Mouse (Mus musculus): ENCODE results near the gene Mrpl24. TPM values are rescaled to one million over a fixed set of nuclear protein-coding genes. Genes with fewer than 3 reads are reported as not detected.

The Mrpl24 gene
- total and polyA plus RNA-seq, 2 experiments from 2014 or later: 39.7 to 41.7 TPM

DNA sequence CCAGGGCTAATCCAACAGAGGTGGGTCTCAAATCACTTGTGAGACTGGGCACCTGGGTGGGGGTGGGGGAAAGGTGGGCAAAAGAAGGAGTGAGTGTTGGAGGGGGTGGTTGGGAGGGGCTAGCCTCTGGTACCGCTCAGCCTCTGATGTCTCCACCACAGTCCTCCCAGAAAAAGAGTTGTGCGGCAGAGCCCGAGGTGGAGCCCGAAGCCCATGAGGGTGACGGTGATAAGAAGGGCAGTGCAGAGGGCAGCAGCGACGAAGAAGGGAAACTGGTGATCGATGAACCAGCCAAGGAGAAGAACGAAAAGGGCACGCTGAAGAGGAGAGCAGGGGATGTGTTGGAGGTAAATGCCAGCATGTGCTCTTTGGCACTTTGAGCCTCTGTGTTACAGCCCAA is 5.4 kb upstream of the Mrpl24 start:
- Histone ChIP-seq H3K9ac (replicated peaks; ENCODE audit: low read length, poor library complexity, severe bottlenecking) (no peak overlapping the region), H3K4me1 (ENCODE audit: insufficient read depth, low read length) (peaks cover 10% of the 10 kb centered on the region), H3K27ac (ENCODE audit: low read depth, low read length) (no peak overlapping the region), H3K4me3 (ENCODE audit: low read depth, low read length) (no peak overlapping the region), H3K4me2 (ENCODE audit: low read depth, low read length, poor library complexity, severe bottlenecking) (no peak overlapping the region), H3K27me3 (ENCODE audit: insufficient read depth, low read length) (no peaks in the 10 kb centered on the region), H3K36me3 (ENCODE audit: insufficient read depth, low read length) (peaks cover 28% of the 10 kb centered on the region), H3K9me3 (ENCODE audit: low read length) (no peaks in the 10 kb centered on the region)
- 96% methylated on average over 10 of the region's 10 CpGs for WGBS
- TF ChIP-seq CTCF (IDR thresholded peaks at IDR 0.05): no peak
- DNase-seq (ENCODE audit: low spot score) (no peak), ATAC-seq (ENCODE audit: low FRiP score) (no peak)

DNA sequence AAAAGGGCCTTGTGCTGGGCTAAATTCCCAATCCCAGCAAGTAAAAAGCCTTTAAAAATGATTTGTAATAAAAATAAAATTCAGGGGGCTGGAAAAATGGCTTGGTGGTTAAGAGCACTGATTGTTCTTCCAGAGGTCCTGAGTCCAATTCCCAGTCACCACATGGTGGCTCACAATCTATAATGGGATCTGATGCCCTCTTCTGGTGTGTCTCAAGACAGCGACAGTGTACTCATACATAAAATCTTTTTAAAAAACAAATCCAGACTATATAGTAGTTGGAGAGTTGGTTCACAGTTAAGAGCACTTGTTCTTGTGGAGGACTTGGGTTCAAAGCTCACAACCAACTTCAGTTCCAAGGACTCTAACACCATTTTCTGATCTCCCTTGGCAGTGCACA is 2.3 kb upstream of the Mrpl24 start:
- H3K4me3 ChIP-seq (ENCODE audit: low read depth, low read length): no peak overlapping the region
- no peaks in the 10 kb centered on the region for H3K27me3 ChIP-seq (ENCODE audit: insufficient read depth, low read length)
- no peak for DNase-seq (ENCODE audit: low spot score)
- WGBS: 96% methylated on average over 1 of the region's 1 CpGs
- no peak overlapping the region for H3K4me2 ChIP-seq (ENCODE audit: low read depth, low read length, poor library complexity, severe bottlenecking)
- peak; percentile 29; the same call in 1 of the 2 replicates for TF ChIP-seq CTCF (IDR thresholded peaks at IDR 0.05)
- no peaks in the 10 kb centered on the region for H3K9me3 ChIP-seq (ENCODE audit: low read length)
- no peak for ATAC-seq (ENCODE audit: low FRiP score)
- H3K9ac ChIP-seq (replicated peaks; ENCODE audit: low read length, poor library complexity, severe bottlenecking): no peak overlapping the region
- no peak overlapping the region for H3K27ac ChIP-seq (ENCODE audit: low read depth, low read length)
- H3K36me3 ChIP-seq (ENCODE audit: insufficient read depth, low read length): peaks cover 31% of the 10 kb centered on the region
- 0 out of 2 replicates have a peak, but pooled peaks cover 3% of the 10 kb centered on the region for H3K4me1 ChIP-seq (ENCODE audit: insufficient read depth, low read length)

DNA sequence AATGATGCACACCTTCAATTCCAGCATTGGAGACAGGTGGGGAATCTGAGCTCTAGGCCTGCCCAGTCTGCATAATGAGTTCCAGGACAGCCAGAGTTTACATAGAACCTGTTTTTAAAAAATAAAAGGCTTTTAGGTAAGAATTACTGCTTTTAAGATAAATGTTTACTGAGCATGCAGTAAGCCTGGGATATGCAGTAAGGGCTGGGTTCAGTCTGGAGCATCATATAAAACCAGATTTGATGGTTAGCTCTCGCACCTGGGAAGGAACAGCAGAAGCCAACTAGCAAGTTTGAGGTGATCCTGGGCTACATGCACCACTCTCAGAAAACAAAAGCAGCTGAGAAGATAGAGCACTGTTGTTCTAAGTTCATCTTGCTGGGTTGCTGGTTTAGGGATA is 755 bp upstream of the Mrpl24 start:
- peaks cover 39% of the 10 kb centered on the region for H3K36me3 ChIP-seq (ENCODE audit: insufficient read depth, low read length)
- no peaks in the 10 kb centered on the region for H3K9me3 ChIP-seq (ENCODE audit: low read length)
- no peak for DNase-seq (ENCODE audit: low spot score)
- 0 out of 2 replicates have a peak, but pooled peaks cover 3% of the 10 kb centered on the region for H3K4me1 ChIP-seq (ENCODE audit: insufficient read depth, low read length)
- peak overlapping the region; percentile 86; the same call in 1 of the 2 replicates for H3K4me2 ChIP-seq (ENCODE audit: low read depth, low read length, poor library complexity, severe bottlenecking)
- TF ChIP-seq CTCF (IDR thresholded peaks at IDR 0.05): no peak
- H3K27me3 ChIP-seq (ENCODE audit: insufficient read depth, low read length): no peaks in the 10 kb centered on the region
- H3K4me3 ChIP-seq (ENCODE audit: low read depth, low read length): peak overlapping the region; percentile 58; the same call in 1 of the 2 replicates
- no peak for ATAC-seq (ENCODE audit: low FRiP score)
- 100% methylated on average over 1 of the region's 1 CpGs for WGBS
- H3K9ac ChIP-seq (replicated peaks; ENCODE audit: low read length, poor library complexity, severe bottlenecking): no peak overlapping the region
- peak overlapping the region; percentile 62; the same call in 1 of the 2 replicates for H3K27ac ChIP-seq (ENCODE audit: low read depth, low read length)

DNA sequence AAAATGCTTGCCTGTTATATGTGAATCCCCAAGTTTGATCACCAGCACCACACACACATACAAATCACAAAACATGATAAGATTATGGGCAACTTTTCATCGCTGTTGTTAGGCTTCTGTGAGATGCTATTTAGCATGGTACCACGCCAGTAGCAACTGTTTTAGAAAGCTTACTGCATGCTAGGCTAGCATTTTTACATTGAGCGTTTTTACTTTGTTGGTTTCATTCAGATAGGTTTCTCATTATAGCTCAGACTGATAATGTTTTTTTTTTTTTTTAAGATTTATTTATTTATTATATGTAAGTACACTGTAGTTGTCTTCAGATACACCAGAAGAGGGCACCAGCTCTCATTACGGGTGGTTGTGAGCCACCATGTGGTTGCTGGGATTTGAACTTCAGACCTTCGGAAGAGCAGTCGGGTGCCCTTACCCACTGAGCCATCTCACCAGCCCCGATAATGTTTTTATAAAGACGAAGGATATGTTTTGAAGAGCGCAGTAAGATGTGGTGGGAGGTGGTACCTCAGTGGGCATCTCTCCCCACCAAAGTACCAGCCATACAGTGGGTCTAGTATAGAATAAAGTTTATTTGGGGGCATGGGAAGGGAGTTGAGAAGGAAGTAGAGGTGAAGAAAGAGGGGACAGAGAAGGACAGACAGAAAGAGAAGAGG is 1.1 kb downstream of the Mrpl24 start:
- DNase-seq (ENCODE audit: low spot score) (no peak), ATAC-seq (ENCODE audit: low FRiP score) (no peak)
- peak overlapping the region; percentile 58 for H3K4me3 ChIP-seq (ENCODE audit: low read depth, low read length)
- H3K9me3 ChIP-seq (ENCODE audit: low read length): no peaks in the 10 kb centered on the region
- H3K9ac ChIP-seq (replicated peaks; ENCODE audit: low read length, poor library complexity, severe bottlenecking): peak overlapping the region; percentile 55; the same call in 1 of the 2 replicates
- H3K4me1 ChIP-seq (ENCODE audit: insufficient read depth, low read length): 0 out of 2 replicates have a peak, but pooled peaks cover 3% of the 10 kb centered on the region
- TF ChIP-seq CTCF (IDR thresholded peaks at IDR 0.05): peak; percentile 33
- no peak overlapping the region for H3K27ac ChIP-seq (ENCODE audit: low read depth, low read length)
- H3K27me3 ChIP-seq (ENCODE audit: insufficient read depth, low read length): no peaks in the 10 kb centered on the region
- peak overlapping the region; percentile 86 for H3K4me2 ChIP-seq (ENCODE audit: low read depth, low read length, poor library complexity, severe bottlenecking)
- 68% methylated on average over 9 of the region's 9 CpGs for WGBS
- peaks cover 41% of the 10 kb centered on the region for H3K36me3 ChIP-seq (ENCODE audit: insufficient read depth, low read length)

DNA sequence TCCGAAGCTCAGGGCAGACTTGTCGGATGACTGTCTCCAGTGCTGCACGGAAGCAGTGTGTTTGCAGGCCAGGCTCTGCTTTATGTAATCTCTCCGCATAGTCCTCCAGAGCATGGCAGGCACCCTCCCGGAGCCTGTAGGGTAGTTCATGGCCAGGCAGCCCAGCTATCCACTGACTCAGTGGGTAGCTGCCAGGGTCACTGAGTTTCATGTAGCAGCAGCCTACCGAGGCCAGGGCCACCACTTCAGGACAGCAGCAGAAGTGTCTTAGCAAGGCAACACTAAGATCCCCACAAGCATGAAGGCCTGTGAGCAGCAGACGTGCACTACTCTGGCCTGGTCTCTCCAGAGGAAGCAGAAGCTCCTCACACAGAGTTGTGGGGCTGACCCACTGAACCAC is 5.7 kb downstream of the Mrpl24 start:
- no peaks in the 10 kb centered on the region for H3K9me3 ChIP-seq (ENCODE audit: low read length)
- ATAC-seq (ENCODE audit: low FRiP score) (no peak), DNase-seq (ENCODE audit: low spot score) (no peak)
- H3K36me3 ChIP-seq (ENCODE audit: insufficient read depth, low read length): peaks cover 43% of the 10 kb centered on the region
- H3K4me1 ChIP-seq (ENCODE audit: insufficient read depth, low read length): 0 out of 2 replicates have a peak, but pooled peaks cover 6% of the 10 kb centered on the region
- H3K4me3 ChIP-seq (ENCODE audit: low read depth, low read length): no peak overlapping the region
- TF ChIP-seq CTCF (IDR thresholded peaks at IDR 0.05): no peak
- no peak overlapping the region for H3K9ac ChIP-seq (replicated peaks; ENCODE audit: low read length, poor library complexity, severe bottlenecking)
- whole genome bisulfite sequencing: 92% methylated on average over 7 of the region's 7 CpGs
- H3K27me3 ChIP-seq (ENCODE audit: insufficient read depth, low read length): no peaks in the 10 kb centered on the region
- no peak overlapping the region for H3K27ac ChIP-seq (ENCODE audit: low read depth, low read length)
- no peak overlapping the region for H3K4me2 ChIP-seq (ENCODE audit: low read depth, low read length, poor library complexity, severe bottlenecking)

DNA sequence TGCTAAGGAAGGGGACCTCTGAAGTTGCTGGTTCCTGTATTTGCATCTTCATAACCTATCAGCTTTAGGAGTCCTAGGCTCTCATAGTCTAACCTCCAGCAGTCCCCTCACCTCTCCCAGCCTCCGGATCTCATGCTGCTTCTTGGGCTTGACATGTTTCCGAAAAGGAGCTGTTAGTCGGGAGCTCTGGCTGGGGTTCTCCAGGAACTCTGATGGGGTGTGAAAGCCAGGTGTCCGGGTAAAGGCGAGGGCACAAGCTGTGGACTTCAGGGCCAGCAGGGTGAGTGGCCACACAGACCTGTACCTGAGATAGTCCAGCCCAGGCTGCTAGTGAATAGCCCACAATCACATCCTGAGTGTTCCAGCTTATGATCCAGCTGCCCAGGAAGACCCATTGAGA is 8.1 kb downstream of the Mrpl24 start:
- H3K4me1 ChIP-seq (ENCODE audit: insufficient read depth, low read length): peaks cover 9% of the 10 kb centered on the region
- no peak overlapping the region for H3K4me3 ChIP-seq (ENCODE audit: low read depth, low read length)
- WGBS: 93% methylated on average over 5 of the region's 5 CpGs
- H3K4me2 ChIP-seq (ENCODE audit: low read depth, low read length, poor library complexity, severe bottlenecking): no peak overlapping the region
- TF ChIP-seq CTCF (IDR thresholded peaks at IDR 0.05): no peak
- no peaks in the 10 kb centered on the region for H3K9me3 ChIP-seq (ENCODE audit: low read length)
- no peak overlapping the region for H3K27ac ChIP-seq (ENCODE audit: low read depth, low read length)
- no peak overlapping the region for H3K9ac ChIP-seq (replicated peaks; ENCODE audit: low read length, poor library complexity, severe bottlenecking)
- no peak for DNase-seq (ENCODE audit: low spot score)
- no peaks in the 10 kb centered on the region for H3K27me3 ChIP-seq (ENCODE audit: insufficient read depth, low read length)
- ATAC-seq (ENCODE audit: low FRiP score): no peak
- peaks cover 43% of the 10 kb centered on the region for H3K36me3 ChIP-seq (ENCODE audit: insufficient read depth, low read length)
